Mouse (Mus musculus) left cerebral cortex, adult 9 months (tissue): ENCODE results near the gene Cc2d1a.
A peak's percentile ranks its signal among the peaks of the same experiment; 100 is the strongest.

Experiments
- DNase-seq, 2 experiments: peaks; one replicate each; pipeline ENCODE4 v3.0.0; 2022; ENCODE audit warnings: low spot score in 2 of 2

Gene Cc2d1a

DNA sequence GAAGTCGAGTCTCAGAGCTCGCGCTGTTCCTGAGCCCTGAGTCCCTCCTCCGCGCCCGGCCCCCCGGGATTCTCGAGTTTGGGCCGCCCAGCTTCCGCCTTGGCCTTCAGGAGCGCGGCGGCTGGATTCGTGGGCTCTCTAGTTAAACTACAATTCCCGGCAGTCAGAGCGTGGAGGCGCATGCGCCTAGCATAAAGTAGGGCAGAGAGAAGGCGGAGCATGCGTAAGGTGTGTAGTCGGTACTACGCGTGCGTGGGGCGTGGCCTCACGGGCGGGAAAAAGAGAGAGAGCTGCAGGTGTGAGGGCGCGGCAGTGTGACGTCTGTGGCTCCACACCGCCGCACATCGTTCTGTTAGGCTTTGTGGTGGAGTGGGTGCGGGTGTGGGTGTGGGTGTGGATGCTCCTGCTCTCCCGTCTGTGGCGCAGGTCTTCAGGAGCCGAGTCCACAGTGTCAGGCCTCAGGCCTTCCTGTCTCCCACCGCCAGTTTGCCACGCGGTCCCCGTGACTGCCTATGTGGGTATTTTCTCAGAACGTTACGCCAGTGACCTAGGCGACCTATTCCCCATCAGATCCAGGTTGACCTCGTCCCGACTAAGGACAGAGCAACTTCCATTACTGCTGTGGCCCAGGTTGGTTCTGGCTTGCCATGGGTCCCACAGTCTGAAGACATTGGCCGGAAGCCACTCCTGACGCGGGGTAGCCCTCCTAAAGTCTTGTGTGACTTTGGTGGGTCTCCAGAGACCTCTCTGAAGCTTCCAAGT is at the start of gene Cc2d1a, which contains the start of gene 4930432K21Rik:
Cc2d1a (minus strand) TSS at position 168 of the 762 bp plus-strand sequence.
4930432K21Rik (plus strand) TSS at position 257 of the 762 bp plus-strand sequence.
- DNase-seq, result peak; percentile 89 to 95

DNA sequence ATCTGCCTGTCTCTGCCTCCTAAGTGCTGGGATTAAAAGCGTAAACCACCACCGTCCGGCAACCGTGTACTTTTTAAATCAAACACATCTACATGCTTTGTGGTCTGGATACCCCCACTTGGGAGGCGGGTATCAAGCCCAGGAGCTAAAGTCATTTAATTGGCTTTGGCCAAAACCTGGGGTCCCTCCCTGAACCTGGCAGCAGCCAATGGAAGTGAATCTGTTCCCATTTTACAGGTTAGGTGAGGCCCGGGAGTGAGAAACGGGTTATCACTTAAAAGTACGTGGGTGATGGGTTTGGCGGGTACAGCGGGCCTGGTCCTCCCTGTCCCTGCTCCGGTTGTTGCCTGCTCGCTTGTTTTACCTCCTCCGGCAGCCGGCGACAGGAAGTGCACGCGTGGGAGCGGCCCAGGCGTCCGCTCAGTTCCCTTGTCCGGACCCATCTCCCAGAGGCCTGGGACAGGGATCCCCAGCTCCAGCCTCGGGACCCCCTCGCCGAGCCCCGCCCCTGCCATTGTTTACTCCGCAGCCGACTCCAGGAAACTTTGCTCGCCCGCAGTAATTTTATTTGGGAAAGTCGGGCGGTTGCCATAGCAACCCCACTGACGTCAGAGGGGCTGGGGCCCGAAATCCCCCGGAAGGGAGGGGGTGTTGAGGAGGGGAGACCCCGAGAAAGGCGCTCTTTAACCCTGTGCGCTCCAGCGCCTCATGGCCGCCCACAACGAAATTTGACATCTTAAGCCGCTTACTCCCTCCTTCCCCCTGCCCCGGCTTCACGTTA is 49.6 kb upstream of the Cc2d1a start:
- DNase-seq, result peak in 1 of 2 experiments; percentile 74

DNA sequence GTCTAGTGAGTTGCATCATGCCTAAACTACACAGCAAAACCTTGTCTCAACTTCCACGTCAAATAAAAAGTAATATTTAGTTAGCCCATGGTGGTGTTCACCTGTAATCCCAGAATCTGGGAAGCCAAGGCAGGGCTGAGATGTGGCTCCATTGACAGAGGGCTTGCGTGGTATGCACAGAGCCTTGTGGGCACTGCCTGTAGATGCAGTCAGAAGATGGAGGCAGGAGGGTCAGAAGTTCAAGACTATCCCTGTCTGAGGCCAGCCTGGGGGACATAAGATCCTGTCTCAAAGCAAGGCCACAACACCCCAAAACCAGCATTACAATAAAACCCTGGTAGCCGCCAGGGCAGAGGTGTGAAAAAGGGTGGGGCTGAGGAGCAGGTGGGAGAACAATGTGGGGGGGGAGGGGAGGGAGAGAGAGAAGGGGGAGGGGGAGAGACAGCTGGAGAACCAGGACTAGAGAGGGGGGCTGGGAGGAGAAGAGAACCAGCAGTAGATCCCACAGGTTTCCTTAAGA is 46.5 kb upstream of the Cc2d1a start:
- no peak for DNase-seq

- DNase-seq, result no peak
Observed at GRCm38 (mm10) chr8:84193566-84193965, 45.8 kb upstream of the Cc2d1a start.

GRCm38 (mm10) chr8:84193161-84193560 is 45.4 kb upstream of the Cc2d1a start:
- DNase-seq, result no peak

GRCm38 (mm10) chr8:84192555-84192954 is 44.8 kb upstream of the Cc2d1a start:
- DNase-seq, result peak in 1 of 2 experiments; percentile 58

DNA sequence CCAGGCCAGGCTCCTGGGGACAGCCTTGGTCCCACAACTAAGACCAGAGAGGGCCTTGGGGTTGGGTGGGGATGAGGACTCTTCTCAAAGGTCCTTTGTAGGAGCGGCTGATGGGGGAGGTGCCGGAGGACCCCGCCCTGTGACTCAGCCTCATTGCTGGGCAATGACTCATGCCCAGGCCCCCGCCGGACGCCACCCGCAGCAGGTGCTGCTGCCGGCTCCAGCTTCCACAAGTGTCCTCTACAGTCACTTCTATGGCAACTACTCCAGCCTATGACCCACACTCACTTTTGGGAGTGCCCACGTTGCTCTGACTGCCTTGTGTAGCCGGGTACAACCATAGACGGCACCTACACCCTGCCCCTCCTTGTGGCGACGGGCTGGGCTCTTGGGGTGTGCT is 44.3 kb upstream of the Cc2d1a start:
- DNase-seq, result no peak

- no peak for DNase-seq
Observed at GRCm38 (mm10) chr8:84190191-84190867, 42.6 kb upstream of the Cc2d1a start.

DNA sequence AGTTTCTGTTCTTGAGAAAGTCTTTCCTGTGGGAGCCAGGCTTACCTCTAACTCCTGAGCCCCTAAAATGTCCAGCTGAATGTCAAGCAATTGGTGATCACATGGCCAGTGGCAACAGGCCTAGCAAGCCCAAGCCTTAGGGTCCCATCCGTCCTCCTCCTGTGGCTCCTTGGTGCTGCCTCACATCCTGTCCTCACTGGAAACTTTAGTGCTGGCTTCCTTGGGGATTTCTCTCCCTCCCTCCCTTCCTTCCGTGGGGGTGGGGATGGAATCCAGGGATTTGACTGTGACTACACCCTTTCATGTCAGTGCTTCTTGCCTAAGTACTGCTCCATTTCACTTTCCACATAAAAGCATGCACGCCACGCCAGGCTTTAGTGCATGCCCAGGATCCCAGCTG is 41.9 kb upstream of the Cc2d1a start:
- DNase-seq, result no peak

DNA sequence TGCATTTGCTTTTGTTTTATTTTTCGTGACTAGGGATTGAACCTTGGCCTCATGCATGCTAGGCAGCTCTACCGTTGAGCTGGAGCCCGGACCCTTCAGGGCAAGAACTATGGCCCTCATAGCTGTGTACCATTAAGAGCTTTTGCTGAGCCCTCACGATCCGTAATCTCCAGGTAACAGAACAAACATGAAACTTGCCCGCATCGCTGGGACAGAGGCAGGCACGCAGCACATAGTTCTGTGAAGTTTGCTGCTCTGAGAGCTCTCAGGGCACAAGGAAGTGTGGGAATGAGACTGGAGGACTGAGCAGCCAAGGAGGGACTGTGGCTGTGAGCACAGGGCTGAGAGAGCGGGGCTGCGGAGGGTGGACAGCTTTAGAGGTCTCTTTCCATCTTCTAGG is 40.9 kb upstream of the Cc2d1a start:
- no peak for DNase-seq

DNA sequence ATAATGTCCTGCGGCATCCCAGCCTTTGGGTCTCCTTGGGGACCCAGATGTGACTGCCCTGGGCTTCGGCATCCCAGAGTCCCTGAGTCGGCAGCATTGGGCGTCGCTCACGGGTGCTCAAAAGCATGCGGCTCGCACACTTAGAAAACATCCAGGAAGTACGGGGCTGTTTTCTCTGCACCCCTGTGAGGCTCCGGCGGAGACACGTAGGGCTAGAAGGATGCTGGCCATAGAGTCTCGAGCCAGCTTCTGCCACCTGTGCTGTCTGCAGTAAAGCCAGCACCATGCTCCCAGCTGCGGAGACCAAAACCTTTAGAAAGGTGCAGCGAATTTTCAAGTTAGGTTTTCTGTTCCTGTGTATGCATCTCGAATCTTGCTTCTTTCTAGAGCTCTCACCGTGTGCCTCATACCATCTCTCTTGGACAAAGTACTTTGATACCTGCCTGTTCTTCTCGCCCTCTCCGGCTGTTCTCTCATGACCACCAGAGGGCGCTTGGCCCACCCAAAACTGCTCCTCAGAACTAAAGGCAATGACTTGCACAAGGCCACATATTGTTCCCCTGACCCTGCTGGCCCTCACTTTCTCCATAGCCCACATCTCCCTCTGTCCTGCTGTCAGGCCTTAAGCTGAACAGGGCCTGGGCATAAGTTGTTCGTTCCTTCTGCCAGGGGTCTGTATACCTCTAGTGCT is 39.5 kb upstream of the Cc2d1a start:
- DNase-seq, result peak in 1 of 2 experiments; percentile 72

- DNase-seq, result peak in 1 of 2 experiments; percentile 86
Observed at GRCm38 (mm10) chr8:84186547-84186946, 38.8 kb upstream of the Cc2d1a start.

GRCm38 (mm10) chr8:84185117-84185516 is 37.4 kb upstream of the Cc2d1a start, which contains the start of gene Nanos3:
Nanos3 (minus strand) TSS chr8:84185217.
- DNase-seq, result no peak

GRCm38 (mm10) chr8:84184085-84185043 is 36.6 kb upstream of the Cc2d1a start:
- no peak for DNase-seq

- DNase-seq, result no peak
Observed at GRCm38 (mm10) chr8:84183261-84184084, 35.7 kb upstream of the Cc2d1a start.

- no peak for DNase-seq
Observed at GRCm38 (mm10) chr8:84182833-84183232, 35.1 kb upstream of the Cc2d1a start.

GRCm38 (mm10) chr8:84180530-84181190 is 32.9 kb upstream of the Cc2d1a start:
- no peak for DNase-seq

DNA sequence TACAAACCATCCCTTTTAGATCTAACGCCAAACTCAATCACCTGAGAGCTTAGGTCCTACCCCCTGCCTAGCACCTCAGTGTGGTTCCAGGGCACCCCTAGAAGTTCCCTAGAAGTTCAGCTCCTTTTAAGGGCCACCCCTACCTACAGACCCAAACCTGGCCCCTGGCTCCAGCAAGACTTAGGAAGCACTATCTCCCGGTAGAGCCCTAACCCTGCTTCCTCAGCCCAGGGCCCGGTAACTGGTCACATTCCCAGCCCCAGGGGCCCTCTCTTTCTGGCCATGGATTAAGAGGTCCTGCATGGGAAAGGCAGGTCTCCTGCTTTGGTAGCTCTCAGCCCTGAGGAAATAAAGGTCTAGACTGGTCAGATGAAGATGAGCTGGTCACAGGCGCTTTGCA is 32.2 kb upstream of the Cc2d1a start:
- DNase-seq, result no peak

GRCm38 (mm10) chr8:84178592-84178991 is 30.9 kb upstream of the Cc2d1a start:
- no peak for DNase-seq
